21 mouse cellular contexts compared by ENCODE assay signal in genomic region chr9:95192901-95193532, GRCm38 (mm10).
DNase-seq lines count a peak whose midpoint lies in the region; ATAC-seq and TF ChIP-seq lines count a peak whose summit lies in the region.
"Had no signal": no experiment of that assay in that cellular context is flagged by ENCODE, and none has a peak within 500 bp of the region (broad histone marks: within the 10 kb centered on the region; RNA-seq: fewer than 3 reads in every experiment).

No protein-coding gene starts in this region.

- ATAC-seq in liver, postnatal 0 days = no peak
- ATAC-seq in stomach, embryonic 16.5 days (ENCODE audit: insufficient read depth, low FRiP score) = no peak
- ATAC-seq in megakaryocyte, adult 5-6 weeks (ENCODE audit: poor library complexity, severe bottlenecking) = no peak
- ATAC-seq: lung, postnatal 0 days had no signal

- H3K9me3 ChIP-seq in liver, postnatal 0 days (ENCODE audit: low read length) = no peaks in the 10 kb centered on the region
- H3K9me3 ChIP-seq in stomach, embryonic 16.5 days (replicated peaks; ENCODE audit: control insufficient read depth, low read length) = no peaks in the 10 kb centered on the region
- H3K9me3 ChIP-seq: embryonic facial prominence, embryonic 15.5 days; forebrain, embryonic 12.5 days; limb, embryonic 10.5 days; liver, embryonic 12.5 days; neural tube, embryonic 12.5 days had no signal

- TF ChIP-seq EP300 in liver, postnatal 0 days (IDR thresholded peaks at IDR 0.05; ENCODE audit: low read depth) = no peak

- no peak for DNase-seq in gastrocnemius, adult 2 months
- DNase-seq in gastrocnemius, postnatal 10 days = no peak
- DNase-seq in liver, adult 2 months (ENCODE audit: extremely low read depth, low read depth, low spot score) = no peak
- DNase-seq in liver, postnatal 0 days = no peak
- DNase-seq in Muller cell, postnatal 12 days (ENCODE audit: inconsistent ontology term) = peak; percentile 73
- DNase-seq: cerebellum, adult 9-11 months; heart, postnatal 10 days; kidney, postnatal 25 days; spleen, adult 18-20 months; thymus, postnatal 14 days had no signal

- intact Hi-C loops in gastrocnemius, adult 2 months (cut with DNase I) = no loop called here

- peaks cover 14% of the 10 kb centered on the region for H3K4me1 ChIP-seq in liver, adult 2 months (ENCODE audit: control insufficient read depth, insufficient read depth, low read length)
- peaks cover 16% of the 10 kb centered on the region for H3K4me1 ChIP-seq in liver, postnatal 0 days (ENCODE audit: insufficient read depth)
- peaks cover 21% of the 10 kb centered on the region for H3K4me1 ChIP-seq in stomach, embryonic 16.5 days (ENCODE audit: control insufficient read depth, insufficient read depth, low read length)
- H3K4me1 ChIP-seq: forebrain, embryonic 12.5 days; limb, embryonic 10.5 days; neural tube, embryonic 12.5 days had no signal

- 0 out of 2 replicates have a peak overlapping the region, but pooled peaks have one; percentile 28 for H3K27ac ChIP-seq in gastrocnemius, adult 2 months
- H3K27ac ChIP-seq in liver, adult 2 months (replicated peaks; ENCODE audit: insufficient read depth, low read depth, low read length) = peak overlapping the region; percentile 88
- no peak overlapping the region for H3K27ac ChIP-seq in liver, postnatal 0 days (ENCODE audit: low read depth)
- H3K27ac ChIP-seq in stomach, embryonic 16.5 days (ENCODE audit: low read length) = peak overlapping the region; percentile 53
- H3K27ac ChIP-seq: forebrain, embryonic 12.5 days; hindbrain, embryonic 14.5 days; left cerebral cortex, adult 2 months; limb, embryonic 10.5 days; neural tube, embryonic 12.5 days had no signal

- no peaks in the 10 kb centered on the region for H3K27me3 ChIP-seq in liver, adult 2 months (ENCODE audit: control insufficient read depth, insufficient read depth, low read length)
- no peaks in the 10 kb centered on the region for H3K27me3 ChIP-seq in liver, postnatal 0 days (ENCODE audit: insufficient read depth, low read length)
- H3K27me3 ChIP-seq in stomach, embryonic 16.5 days (ENCODE audit: control insufficient read depth, insufficient read depth, low read length) = no peaks in the 10 kb centered on the region
- H3K27me3 ChIP-seq: embryonic facial prominence, embryonic 15.5 days; forebrain, embryonic 12.5 days; liver, embryonic 12.5 days; neural tube, embryonic 12.5 days had no signal

- 85% methylated on average over 8 of the region's 8 CpGs for WGBS in liver, adult 2 months
- 66% methylated on average over 8 of the region's 8 CpGs for WGBS in liver, postnatal 0 days (ENCODE audit: insufficient replicate concordance)
- 65% methylated on average over 8 of the region's 8 CpGs for WGBS in stomach, embryonic 16.5 days

- no peak overlapping the region for H3K9ac ChIP-seq in liver, adult 2 months (ENCODE audit: low read depth, low read length)
- H3K9ac ChIP-seq in liver, postnatal 0 days (replicated peaks) = no peak overlapping the region
- H3K9ac ChIP-seq in stomach, embryonic 16.5 days (ENCODE audit: low read length) = no peak overlapping the region
- H3K9ac ChIP-seq: embryonic facial prominence, embryonic 15.5 days; forebrain, embryonic 12.5 days; hindbrain, embryonic 14.5 days; liver, embryonic 12.5 days; neural tube, embryonic 12.5 days had no signal

- H3K36me3 ChIP-seq in liver, adult 2 months (ENCODE audit: control insufficient read depth, insufficient read depth, low read length) = no peaks in the 10 kb centered on the region
- no peaks in the 10 kb centered on the region for H3K36me3 ChIP-seq in liver, postnatal 0 days (replicated peaks; ENCODE audit: insufficient read depth, low read length)
- H3K36me3 ChIP-seq in stomach, embryonic 16.5 days (ENCODE audit: control insufficient read depth, insufficient read depth, low read length) = no peaks in the 10 kb centered on the region
- H3K36me3 ChIP-seq: embryonic facial prominence, embryonic 15.5 days; forebrain, embryonic 12.5 days; G1E; limb, embryonic 10.5 days; liver, embryonic 12.5 days; neural tube, embryonic 12.5 days had no signal

- no peak overlapping the region for H3K4me3 ChIP-seq in gastrocnemius, adult 2 months
- no peak overlapping the region for H3K4me3 ChIP-seq in liver, adult 2 months (ENCODE audit: insufficient read depth, low read depth, low read length)
- no peak overlapping the region for H3K4me3 ChIP-seq in liver, postnatal 0 days (ENCODE audit: low read depth, low read length)
- no peak overlapping the region for H3K4me3 ChIP-seq in stomach, embryonic 16.5 days (replicated peaks; ENCODE audit: low read length)
- H3K4me3 ChIP-seq: embryonic facial prominence, embryonic 15.5 days; forebrain, embryonic 12.5 days; left cerebral cortex, adult 2 months; limb, embryonic 10.5 days; liver, embryonic 12.5 days; neural tube, embryonic 12.5 days had no signal

- H3K79me2 ChIP-seq in liver, adult 2 months (ENCODE audit: control insufficient read depth, insufficient read depth, low read length) = no peaks in the 10 kb centered on the region

- no peak overlapping the region for H3K4me2 ChIP-seq in liver, postnatal 0 days (ENCODE audit: low read depth, low read length)
- H3K4me2 ChIP-seq in stomach, embryonic 16.5 days (ENCODE audit: low read depth, low read length) = no peak overlapping the region
- H3K4me2 ChIP-seq: embryonic facial prominence, embryonic 15.5 days; forebrain, embryonic 12.5 days; hindbrain, embryonic 14.5 days; neural tube, embryonic 12.5 days had no signal

- TF ChIP-seq POLR2A in liver, adult 2 months (IDR thresholded peaks at IDR 0.05; ENCODE audit: extremely low read depth, insufficient read depth, low read length) = no peak

- no peak for TF ChIP-seq CTCF in gastrocnemius, adult 2 months (IDR thresholded peaks at IDR 0.05)
- no peak for TF ChIP-seq CTCF in liver, adult 2 months (IDR thresholded peaks at IDR 0.05; ENCODE audit: low read depth, low read length)
- no peak for TF ChIP-seq CTCF in liver, postnatal 0 days (IDR thresholded peaks at IDR 0.05; ENCODE audit: low read depth)
